Mouse (Mus musculus) kidney, postnatal 25 days (tissue): ENCODE data around the gene Nt5c2.
"Not testable (repeated sequence)": the region's sequence is repeated elsewhere in the genome, so short reads cannot be mapped to it uniquely, and the experiment has no call there.

ENCODE experiments used
- DNase-seq, 2 experiments: peaks; one replicate each; pipeline ENCODE4 v3.0.0; 2021; ENCODE audit warnings: mixed read lengths in 2 of 2

The Nt5c2 gene

DNA sequence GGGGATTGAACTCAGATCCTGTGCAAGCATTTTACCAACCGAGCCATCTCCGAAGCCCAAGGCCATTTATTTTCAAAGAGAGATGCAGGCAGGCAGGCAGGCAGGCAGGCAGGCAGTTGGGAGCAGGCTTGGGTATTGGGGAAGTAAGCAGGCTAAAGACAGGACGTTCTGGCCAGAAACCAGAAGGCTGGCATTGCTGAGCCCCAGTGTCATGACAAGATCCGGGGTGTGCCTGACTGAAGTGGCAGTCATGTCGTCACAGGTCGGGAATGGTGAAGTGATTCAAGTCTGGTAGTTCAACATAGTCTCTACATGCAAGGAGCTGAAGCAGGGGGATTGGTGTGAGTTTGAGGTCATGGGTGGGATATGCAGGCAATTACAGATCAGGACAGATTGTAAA lies 27.3 kb downstream of the Nt5c2 start:
- no peak for DNase-seq

GRCm38 (mm10) chr19:46984726-46985622 lies 30.0 kb downstream of the Nt5c2 start:
- no peak for DNase-seq

DNA sequence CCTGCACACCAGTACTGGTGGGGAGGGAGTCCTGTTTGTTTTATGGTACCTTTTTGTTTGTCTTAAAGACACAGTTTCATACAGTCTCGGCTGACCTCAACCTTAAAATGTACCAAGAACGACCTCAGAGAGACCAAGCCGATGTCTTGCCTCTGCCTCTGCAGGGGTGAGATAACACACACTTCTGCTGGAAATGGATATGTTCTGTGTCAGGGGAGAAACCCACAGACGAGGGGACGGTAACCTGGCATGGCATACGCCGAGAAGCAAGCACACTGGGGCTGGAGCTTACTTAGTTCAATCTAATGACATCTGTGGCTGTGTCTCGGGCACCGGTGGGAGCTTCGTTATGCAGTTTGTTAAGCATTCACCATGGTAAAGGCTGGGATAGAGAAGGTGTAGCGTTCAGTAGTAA lies 31.0 kb downstream of the Nt5c2 start:
- no peak for DNase-seq

DNA sequence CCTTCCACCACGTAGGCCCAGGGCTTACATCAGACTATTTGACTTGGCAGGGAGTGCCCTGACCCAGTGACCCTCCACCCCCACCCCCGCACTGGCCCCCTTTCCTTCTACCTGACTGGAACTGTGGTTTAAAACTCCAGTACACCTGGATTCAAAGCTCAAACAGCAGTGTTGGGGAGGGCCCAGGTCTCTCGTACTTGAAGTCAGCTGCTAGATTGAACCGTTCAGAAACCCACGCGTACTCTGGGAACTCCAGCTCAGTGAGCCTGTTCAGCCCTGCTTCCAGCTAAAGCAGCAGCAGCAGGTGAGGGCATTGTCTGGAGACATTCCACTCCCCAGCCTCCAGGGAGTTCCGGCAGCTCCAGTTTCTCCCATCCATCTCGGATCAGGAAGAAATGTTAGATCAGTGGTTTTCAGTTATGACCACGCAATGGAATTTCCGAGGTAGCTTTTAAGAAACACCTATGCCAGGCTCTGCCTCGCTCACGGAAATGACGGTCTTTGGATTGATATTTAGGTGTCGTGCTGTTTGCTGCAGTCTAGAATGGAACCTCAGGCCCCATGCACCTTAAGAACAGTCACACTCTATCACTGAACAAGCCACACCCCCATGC lies 31.5 kb downstream of the Nt5c2 start:
- DNase-seq = peak in 1 of 2 experiments; percentile 63

- no peak for DNase-seq
These were observed 33.5 kb downstream of the Nt5c2 start for GRCm38 (mm10) chr19:46981462-46981861.

DNA sequence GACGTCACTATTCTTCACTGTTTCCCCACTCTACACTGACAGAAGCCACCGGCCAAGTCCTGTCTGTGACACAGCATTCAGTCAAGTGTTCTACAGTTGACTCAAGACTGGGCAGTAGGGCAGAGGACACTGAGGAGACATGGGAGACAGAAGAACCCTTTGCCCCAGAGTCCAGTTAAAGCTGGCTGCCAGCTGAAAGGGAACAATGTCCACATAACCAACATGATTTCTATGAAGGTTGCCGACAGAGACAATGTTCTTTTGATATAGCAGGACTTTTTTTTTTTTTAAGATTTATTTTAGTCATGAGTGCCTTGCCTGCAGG lies 35.2 kb downstream of the Nt5c2 start:
- DNase-seq = peak in 1 of 2 experiments; percentile 80

- DNase-seq = peak in 1 of 2 experiments; percentile 72
These were observed 35.8 kb downstream of the Nt5c2 start for GRCm38 (mm10) chr19:46978920-46979780.

DNA sequence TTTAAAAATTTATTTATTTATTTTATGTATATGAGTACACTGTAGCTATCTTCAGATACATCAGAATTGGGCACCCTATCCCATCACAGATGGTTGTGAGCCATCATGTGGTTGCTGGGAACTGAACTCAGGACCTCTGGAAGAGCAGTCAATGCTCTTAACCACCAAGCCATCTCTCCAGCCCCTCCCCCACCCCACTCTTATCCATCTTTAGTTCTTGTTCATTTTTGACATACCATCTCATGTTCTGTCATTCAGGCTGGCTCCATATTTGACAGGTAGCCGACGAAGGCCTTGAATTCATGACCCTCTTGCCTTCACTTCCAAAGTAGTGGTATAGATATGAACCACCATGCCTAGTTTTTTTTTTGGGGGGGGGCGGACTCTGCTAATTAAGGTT lies 36.9 kb downstream of the Nt5c2 start:
- not testable (repeated sequence) for DNase-seq

- peak; percentile 81 to 92 for DNase-seq
These were observed 37.5 kb downstream of the Nt5c2 start for GRCm38 (mm10) chr19:46977460-46977859.

DNA sequence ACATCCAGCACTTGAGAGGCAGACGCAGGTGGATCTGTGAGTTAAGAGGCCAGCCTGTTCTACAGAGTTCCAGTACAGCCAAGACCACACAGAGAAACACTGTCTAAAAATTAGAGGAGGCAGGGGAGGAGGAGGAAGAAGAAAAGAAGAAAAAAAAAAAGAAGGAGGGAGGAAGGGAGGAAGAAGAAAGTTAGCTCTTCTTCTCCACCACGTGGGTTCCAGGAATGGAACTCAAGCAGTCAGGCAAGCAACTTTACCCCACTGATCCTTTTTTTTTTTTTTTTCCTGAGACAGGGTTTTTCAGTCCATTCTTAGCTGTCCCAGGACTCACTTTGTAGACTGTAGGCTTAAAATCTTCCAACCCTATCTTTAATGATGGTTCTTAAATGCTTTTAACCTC lies 38.2 kb downstream of the Nt5c2 start:
- DNase-seq = no peak

DNA sequence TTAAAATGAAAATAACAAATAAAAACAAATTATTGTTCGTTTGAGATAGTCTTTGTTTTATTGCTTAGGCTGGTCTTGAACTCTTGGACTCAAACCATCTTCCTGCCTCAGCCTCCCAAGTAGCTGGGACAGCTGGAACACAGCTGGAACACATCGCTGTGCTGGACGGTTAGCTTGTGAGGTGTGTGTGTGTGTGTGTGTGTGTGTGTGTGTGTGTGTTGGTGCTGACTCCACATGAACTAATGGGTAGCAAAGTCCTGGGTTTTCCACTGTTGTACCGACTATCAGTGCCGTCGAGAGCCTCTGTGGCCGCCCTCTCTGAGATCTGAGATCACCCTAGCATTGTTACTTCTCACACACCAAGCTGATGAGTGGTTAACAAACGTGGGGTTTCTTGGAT lies 39.0 kb downstream of the Nt5c2 start:
- peak in 1 of 2 experiments; percentile 58 for DNase-seq

GRCm38 (mm10) chr19:46975565-46975964 lies 39.4 kb downstream of the Nt5c2 start:
- peak in 1 of 2 experiments; percentile 78 for DNase-seq

DNA sequence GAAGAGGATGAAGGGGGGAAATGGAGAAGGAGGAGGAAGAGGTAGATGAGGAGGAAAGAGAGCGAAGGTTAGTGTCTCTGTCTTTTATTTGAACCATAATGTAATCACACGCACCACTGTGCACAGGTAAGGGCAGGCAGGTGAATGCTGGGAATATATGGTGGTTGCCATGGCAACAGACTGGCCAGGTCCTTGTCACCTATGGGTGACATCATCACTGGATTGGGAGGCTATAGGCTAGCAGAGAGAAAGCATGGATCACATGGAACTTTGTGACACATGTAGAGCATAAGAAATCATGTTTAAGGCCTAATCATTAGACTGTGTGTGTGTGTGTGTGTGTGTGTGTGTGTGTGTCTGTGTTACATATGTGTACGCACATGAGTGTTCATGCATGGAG lies 42.8 kb downstream of the Nt5c2 start:
- DNase-seq = no peak

- DNase-seq = no peak
These were observed 43.2 kb downstream of the Nt5c2 start for GRCm38 (mm10) chr19:46971712-46972111.

- DNase-seq = no peak
These were observed 43.8 kb downstream of the Nt5c2 start for GRCm38 (mm10) chr19:46971051-46971689.

DNA sequence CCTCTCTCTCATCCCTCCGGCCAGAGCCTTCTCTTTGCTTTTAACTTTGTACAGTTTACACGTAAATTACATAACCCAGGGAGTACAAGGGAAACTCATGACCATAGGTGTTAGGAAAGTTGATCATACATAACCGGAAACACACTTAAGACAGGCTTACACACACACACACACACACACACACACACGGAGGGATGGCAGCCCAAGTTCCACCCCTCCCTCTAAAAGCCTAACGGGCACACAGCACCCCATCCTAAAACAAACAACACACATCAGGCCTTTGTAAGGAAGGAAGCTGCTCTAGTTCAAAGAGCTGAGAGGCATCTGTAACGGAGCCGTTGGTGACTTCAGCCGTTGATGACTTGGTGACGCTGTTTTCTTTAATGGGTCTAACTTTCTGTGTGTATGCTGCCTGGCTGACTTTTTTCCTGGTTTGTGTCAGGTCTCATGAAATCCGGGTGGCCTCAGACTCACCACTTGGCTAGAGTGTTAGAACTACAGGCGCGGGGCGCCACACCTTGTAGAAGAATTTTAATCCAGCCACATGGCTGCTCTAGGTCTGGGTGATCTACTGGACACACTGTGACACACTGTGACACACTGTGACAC lies 44.7 kb downstream of the Nt5c2 start:
- DNase-seq = no peak

DNA sequence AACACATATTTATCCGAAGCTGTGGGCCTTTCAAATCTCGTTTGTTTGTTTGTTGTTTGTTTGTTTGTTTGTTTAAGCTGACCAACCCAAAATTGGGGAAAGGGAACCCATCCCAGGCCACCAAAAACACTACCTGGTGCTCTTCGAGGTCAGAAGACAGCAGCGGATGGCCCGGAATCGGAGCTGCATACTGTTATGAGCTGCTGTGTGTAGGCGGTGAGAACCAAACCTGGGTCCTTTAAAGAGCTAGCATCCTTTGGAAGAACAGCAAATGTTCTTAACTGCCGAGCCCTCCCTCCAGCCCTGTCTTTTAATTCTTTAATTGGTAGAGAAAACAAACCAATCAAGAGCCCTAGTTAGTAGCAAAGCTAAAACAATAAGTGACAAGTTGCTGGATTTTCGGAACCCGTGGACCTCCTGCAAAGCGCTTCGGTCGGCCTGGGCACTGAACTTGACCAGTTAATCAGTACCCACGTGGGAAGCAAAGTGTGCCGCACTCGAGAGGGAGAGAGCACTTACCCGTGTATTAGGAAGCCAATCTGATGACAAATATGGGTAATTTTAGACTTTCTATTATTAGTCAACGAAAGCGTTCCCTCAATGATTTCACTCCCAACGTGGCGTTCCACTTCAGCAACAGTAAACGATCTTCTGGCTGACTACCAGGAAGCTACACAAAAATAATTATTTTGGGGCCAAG lies 45.5 kb downstream of the Nt5c2 start:
- DNase-seq = peak; percentile 76 to 92

GRCm38 (mm10) chr19:46968833-46969232 lies 46.1 kb downstream of the Nt5c2 start:
- DNase-seq = no peak

GRCm38 (mm10) chr19:46967861-46968260 lies 47.1 kb downstream of the Nt5c2 start:
- peak in 1 of 2 experiments; percentile 55 for DNase-seq

DNA sequence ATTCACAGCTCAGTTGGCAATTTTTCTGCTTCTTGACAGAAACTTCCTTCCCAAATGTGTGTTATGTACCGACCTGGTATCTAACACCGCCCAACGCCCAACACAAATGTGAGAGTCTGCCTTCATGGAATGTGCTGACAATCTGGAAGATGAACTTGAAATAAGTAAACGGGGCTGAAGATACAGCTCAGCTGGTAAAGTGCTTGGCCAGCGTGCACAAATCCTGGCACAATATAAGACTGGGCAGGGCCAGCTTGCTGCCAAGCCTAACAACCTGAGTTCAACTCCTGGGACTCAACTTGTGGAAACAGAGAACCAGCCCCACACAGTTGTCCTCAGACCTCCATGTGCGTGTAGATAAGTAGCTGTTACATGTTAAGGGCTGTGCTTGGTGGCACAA lies 48.6 kb downstream of the Nt5c2 start:
- DNase-seq = peak in 1 of 2 experiments; percentile 70

DNA sequence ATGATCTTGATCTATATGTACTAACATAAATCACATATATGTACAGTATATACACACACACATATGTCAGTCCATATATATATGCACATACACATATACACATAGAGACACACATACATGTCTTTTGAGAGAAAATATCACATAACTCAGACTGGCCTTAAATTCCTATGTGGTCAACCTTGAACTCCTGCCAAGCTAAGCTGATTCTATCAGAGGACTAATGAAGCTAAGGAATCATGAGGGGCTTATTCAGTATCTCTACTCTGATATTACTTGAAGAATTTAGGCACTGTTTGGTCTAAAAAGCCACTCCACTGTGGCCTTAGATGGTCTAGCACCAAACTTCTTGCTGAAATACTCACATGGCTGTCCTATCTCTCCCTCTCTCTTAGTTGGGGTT lies 49.5 kb downstream of the Nt5c2 start:
- DNase-seq = no peak

DNA sequence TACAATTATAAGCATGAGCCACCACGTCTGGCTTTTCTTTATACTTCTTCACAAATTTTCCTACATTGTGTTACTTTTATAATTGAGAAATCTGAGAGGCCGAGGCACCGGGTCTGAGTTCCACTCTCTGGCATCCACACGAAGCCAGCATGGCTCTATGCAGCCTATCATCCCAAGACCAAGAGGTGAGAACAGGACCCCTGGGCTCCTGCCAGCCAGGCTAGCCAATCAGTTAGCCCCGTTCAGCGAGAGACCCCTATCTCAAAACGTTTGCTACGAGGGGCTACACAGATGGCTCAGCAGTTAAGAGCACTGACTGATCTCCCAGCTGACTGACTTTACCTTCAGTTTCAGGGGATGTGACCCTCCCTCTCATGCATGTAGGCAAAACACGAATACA lies 50.6 kb downstream of the Nt5c2 start:
- no peak for DNase-seq
